Mouse (Mus musculus) kidney, adult 9 months (tissue): ENCODE data around the gene Gm42791.

ENCODE experiments used
- DNase-seq: peaks from one replicate; pipeline ENCODE4 v3.0.0; 2022

Gene Gm42791

DNA sequence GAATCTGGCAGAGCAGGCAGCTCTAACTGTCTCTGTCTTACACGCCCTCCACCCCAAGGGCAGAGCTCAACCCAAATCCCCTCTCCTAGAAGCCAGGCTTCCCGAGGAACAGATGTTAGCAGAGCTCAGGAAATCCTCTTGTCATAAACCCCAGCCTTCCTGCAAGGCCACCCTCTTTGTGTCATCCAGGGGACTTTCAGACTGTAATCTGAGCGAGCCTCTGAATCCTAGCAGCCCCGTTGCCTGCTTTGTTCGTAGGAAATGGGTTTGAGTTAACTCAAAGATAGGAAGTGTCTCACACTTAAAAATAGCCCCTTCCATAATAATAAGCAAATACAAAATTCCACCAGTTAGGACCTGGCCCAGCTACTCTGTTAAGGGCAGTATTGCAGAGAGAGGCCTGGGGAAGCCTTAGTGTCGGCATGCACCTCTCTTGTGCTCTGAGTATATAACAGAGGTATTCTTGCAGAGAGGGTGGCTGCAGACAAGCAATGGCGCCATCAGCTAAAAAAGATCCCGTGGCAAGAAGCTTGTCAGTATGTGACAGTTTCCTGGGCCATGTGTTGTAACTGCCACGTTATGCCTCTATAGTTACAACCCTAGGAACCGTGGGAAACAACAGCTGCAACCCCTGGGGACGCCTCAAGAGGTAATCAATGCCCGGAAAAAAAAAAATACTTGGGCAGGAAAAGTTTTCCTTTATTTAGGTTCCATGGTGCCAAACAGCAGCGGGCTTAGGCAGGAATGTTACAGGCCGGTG lies 17.1 kb downstream of the Gm42791 start:
- peak; percentile 57 for DNase-seq

GRCm38 (mm10) chr5:148976876-148977275 lies 18.1 kb downstream of the Gm42791 start:
- no peak for DNase-seq

DNA sequence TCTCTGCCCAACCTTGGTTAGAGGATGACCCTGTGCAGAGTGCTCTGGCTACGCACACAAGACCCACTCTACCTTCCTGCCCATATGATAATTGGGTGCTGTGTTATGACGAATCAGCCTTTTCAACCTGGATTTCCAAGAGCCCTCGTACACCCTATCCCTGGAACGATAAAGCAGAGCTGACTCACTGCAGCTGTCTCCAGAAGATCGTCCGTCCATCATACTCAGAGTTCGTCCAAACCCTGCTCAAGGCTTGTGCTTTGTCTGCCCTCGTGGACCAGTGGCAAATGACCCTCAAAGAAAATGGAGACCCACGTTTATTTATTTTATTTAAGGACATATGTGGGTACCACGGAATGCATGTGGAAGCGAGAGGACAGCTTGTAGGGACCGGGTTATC lies 19.9 kb downstream of the Gm42791 start:
- DNase-seq = no peak

GRCm38 (mm10) chr5:148973019-148973668 lies 21.8 kb downstream of the Gm42791 start:
- no peak for DNase-seq

GRCm38 (mm10) chr5:148972167-148972566 lies 22.8 kb downstream of the Gm42791 start:
- peak; percentile 65 for DNase-seq

DNA sequence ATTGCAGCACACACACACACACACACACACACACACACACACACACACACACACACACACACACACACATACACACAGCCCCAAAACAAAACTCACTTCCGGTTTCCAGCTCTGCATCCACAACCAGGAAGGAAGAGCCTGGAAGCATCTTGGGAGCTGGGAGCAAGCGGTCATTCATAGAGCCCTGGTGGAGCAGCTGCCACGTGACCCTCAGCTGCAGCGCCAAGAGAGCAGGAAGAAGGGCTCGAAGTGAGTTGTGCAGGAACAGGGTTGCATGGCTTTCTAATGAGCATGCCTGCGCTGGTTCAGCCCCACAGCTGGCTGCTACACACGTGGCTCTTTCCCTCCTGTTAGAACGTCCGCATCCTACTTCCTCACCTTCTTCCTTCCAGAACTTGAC lies 25.3 kb downstream of the Gm42791 start:
- DNase-seq = peak; percentile 73

GRCm38 (mm10) chr5:148968958-148969576 lies 25.9 kb downstream of the Gm42791 start:
- DNase-seq = peak; percentile 77

DNA sequence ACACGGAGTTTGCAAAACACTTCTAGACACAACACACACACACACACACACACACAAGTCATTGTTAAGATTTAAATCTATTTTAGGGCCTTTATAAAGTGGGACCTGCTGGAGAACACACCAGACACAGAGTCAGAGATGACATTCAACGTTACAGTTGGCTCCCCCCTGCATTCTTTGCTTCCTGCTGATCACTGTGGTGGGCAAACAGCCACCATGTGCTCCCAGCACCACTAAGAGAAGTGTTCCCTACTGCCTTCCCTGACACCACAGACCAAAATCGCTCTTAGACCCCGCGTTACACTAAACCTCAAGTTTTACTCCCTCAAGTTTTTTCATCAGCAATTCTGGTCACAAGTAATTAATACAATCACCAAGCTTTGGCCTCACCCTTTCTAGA lies 26.8 kb downstream of the Gm42791 start:
- peak; percentile 54 for DNase-seq

DNA sequence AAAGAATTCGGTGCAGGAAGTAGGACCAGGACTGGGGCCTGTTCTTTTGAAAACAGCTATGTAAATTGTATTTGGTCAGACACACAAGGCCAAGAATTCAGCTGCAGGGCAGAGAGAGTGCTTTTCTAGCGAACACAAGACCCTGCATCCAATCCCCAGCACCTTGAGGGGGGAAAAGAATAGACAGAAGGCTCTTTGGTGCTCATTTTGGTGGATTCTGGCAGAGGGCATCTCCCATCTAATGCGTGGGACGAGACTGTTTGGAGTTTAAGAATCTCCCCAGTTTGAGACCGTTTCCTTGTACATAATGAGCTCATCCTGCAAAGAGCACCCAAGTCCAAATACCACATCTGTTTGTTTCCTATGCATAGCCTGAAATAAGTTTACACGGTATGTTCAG lies 28.6 kb downstream of the Gm42791 start:
- no peak for DNase-seq

DNA sequence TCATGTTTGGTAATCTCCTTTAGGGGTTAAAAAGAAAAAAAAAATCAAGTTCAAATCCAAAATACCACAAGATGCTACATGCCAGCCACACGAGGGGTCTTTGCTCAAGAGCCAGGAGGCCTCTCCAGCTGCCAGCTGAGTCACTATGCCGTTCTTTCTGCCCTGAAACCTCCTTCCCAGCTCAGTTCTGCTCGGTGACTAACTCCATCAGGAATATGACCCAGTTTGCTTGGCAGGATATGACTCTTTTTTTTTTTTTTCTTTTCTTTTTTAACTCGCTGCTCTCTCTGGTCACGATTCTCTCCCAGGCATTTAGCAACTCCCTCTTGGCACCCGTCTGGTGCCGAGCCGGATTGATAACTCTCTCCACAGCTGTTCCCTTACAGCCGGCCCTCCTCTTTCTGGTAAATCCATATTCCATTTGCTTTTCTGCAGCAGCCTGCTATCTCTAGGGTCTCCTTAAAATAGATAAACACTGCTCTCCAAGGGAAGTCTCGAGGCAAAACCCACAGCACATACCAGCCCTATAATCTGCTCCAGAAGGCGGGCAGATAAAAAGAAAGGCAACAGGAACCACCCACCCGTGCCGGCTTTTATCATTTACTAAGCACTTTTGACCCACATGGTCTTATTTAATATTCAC lies 29.1 kb downstream of the Gm42791 start:
- DNase-seq = peak; percentile 56

GRCm38 (mm10) chr5:148965089-148965591 lies 29.8 kb downstream of the Gm42791 start:
- no peak for DNase-seq

- DNase-seq = no peak
These were observed 30.7 kb downstream of the Gm42791 start for GRCm38 (mm10) chr5:148964251-148964650.

DNA sequence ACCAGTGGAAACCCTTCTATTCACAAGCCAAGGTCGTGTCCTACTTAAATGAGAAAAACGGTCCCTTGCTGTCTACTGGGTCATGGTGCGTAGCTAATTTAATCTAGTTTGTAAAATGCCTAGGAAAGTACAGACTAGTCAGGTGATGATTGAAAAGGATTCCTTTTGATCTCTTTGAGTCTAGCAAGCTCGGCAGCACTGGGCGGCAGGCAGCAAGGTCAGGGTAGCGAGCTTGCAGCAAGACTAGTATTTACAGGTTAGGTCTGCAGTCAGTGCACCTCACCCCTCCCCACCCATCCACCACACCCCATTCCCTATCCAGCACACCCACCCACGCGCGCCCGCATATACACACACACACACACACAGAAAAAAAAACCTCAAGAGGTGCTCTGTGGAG lies 34.7 kb downstream of the Gm42791 start:
- peak; percentile 71 for DNase-seq

GRCm38 (mm10) chr5:148959068-148959990 lies 35.6 kb downstream of the Gm42791 start:
- peak; percentile 96 for DNase-seq

DNA sequence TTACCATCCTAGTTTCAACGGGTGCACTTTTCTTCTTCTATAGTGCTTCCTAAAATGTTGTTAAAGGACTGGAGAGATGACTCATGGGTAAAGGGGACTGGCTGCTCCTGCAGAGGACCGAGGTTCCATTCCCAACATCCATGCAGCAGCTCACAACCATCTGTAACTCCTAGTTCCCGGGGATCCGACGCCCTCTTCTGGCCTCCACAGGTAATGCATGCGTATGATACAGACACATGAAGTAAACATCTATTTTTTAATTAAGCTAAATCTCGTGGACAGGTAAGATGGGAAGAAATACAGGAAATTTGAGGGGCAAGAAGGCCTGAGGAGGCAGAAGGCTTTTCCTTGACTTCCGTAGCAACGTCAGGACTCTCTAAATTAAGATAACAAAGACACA lies 36.6 kb downstream of the Gm42791 start:
- peak; percentile 73 for DNase-seq

DNA sequence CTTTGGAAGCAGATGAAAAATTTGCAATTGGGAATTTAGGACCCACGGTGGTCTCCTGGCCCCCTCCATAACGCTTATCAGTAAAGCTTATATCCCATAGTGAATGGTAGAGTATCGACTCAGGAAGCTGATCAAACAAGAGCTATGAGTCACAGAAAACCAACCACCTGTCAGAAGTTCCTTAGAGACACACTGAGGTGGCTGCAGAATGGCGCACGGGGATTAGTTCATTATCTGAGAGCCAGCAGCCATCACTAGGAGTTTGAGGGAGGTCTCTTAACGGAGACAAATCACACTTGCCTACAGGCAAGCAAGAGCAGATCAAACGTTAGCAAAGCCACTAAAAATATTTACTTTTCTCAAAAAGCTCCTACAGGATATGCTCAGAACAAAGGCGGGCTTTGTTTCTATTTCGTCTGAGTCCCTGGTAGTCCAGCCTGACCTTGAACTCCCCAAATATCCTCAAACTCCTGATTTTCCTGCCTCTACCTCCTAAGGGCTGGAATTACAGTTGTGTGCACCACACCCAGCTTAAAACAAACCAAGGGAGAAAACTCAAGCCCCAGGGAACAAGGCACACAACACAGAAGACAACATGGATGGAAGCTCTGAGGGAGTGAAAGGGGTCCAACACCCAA lies 37.9 kb downstream of the Gm42791 start:
- DNase-seq = no peak

- DNase-seq = peak; percentile 71
These were observed 38.9 kb downstream of the Gm42791 start for GRCm38 (mm10) chr5:148956091-148956490.

GRCm38 (mm10) chr5:148955575-148955974 lies 39.4 kb downstream of the Gm42791 start:
- DNase-seq = no peak

GRCm38 (mm10) chr5:148954314-148955060 lies 40.5 kb downstream of the Gm42791 start:
- DNase-seq = no peak

DNA sequence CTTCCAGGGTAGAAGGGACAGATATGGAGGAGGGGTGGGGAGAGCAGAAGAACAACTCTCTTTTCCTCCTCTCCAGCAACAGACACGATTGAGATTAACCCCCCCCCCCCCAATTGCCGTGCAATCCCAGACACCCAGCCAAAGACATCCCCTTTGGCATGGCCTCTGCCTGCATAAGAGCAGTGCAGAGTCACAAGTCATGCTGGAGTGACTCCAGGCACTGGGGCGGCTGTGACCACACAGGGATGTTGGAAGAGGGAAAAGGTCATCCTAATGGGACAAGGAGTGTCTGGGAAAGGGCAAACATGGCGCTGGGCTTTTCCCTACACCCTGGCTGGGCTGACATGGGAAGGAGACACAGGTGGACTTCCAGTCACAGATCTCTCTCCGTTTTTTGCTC lies 41.8 kb downstream of the Gm42791 start:
- peak; percentile 88 for DNase-seq

- DNase-seq = peak; percentile 65
These were observed 42.5 kb downstream of the Gm42791 start for GRCm38 (mm10) chr5:148952419-148952818.
